Mouse (Mus musculus) intestine, embryonic 16.5 days (tissue): ENCODE data around the gene Tmem129. TPM values are rescaled to one million over a fixed set of nuclear protein-coding genes. Genes with fewer than 3 reads are reported as not detected.
A peak's percentile ranks its signal among the peaks of the same experiment; 100 is the strongest.

ENCODE experiments used
- ATAC-seq: fragments of 200-750 bp; cut with Nextera tagmentation; 2 replicates; pipeline ENCODE4 v1.8.0; 2017; ENCODE audit warnings: moderate TSS enrichment, moderate library complexity
- H3K27ac ChIP-seq: fragments of 300-500 bp; sonication (generic); 2 replicates; pipeline ENCODE4 v1.5.1; 2014; ENCODE audit warnings: mild to moderate bottlenecking, low read length
- H3K27me3 ChIP-seq: fragments of 300-500 bp; sonication (generic); replicated peaks from 2 replicates; pipeline ENCODE4 v1.6.1; 2014; ENCODE audit warnings: low read length, control low read depth, mixed read lengths; ENCODE audit not compliant: control insufficient read depth, insufficient read depth
- H3K36me3 ChIP-seq: fragments of 300-500 bp; sonication (generic); 2 replicates; pipeline ENCODE4 v1.6.1; 2014; ENCODE audit warnings: low read length, control low read depth; ENCODE audit not compliant: control insufficient read depth, insufficient read depth
- H3K4me1 ChIP-seq: fragments of 300-500 bp; sonication (generic); 2 replicates; pipeline ENCODE4 v1.6.1; 2014; ENCODE audit warnings: low read length, control low read depth, mixed read lengths; ENCODE audit not compliant: control insufficient read depth, insufficient read depth
- H3K4me2 ChIP-seq: fragments of 300-500 bp; sonication (generic); 2 replicates; pipeline ENCODE4 v1.6.1; 2014; ENCODE audit warnings: low read depth, low read length, control low read depth
- H3K4me3 ChIP-seq: fragments of 300-500 bp; sonication (generic); 2 replicates; pipeline ENCODE4 v1.5.1; 2014; ENCODE audit warnings: mild to moderate bottlenecking, low read length
- H3K9ac ChIP-seq: fragments of 300-500 bp; sonication (generic); 2 replicates; pipeline ENCODE4 v1.6.1; 2014; ENCODE audit warnings: low read depth, low read length
- H3K9me3 ChIP-seq: fragments of 300-500 bp; sonication (generic); 2 replicates; pipeline ENCODE4 v1.6.1; 2016; ENCODE audit warnings: low read length, control low read depth; ENCODE audit not compliant: control insufficient read depth
- WGBS: fragments of 180-500 bp; shearing (Covaris S2); extraction: QIAGEN DNeasy Blood & Tissue Kit; methylation state at CpG from one replicate; pipeline ENCODE4 v1.1.7; 2014; 5-methylcytosine and 5-hydroxymethylcytosine counted together
- polyA plus RNA-seq: library from polyadenylated mRNA; unstranded; fragments of >200 nt; fragmentation: Nextera tagmentation; extraction: Ambion mirVana; gene quantifications from 2 replicates; pipeline ENCODE4 v1.2.1, GENCODE M21; 2015

Tmem129 gene
- polyA plus RNA-seq, 1 experiment from 2014 or later, result 36.9 TPM

DNA sequence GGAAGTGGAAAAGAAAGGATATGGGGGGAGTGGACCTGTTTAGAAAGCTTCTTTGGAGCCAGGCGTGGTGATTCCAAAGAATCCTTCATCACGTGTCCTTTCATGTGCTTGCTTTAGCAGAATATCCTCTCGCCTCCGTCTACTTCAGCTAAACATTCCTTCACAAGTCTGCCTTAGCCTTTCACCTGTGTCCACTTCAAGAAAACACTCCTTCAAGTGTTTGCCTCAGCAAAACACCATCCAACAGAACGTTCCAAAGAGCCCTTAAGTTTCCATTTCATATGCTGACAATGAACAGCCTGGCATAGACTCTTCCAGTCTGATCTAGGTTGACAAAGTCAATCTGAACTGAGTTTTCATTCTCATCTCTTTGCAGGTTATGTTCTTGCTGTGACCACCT is 20.0 kb upstream of the Tmem129 start:
- no peak overlapping the region for H3K9ac ChIP-seq
- WGBS, result 76% methylated on average over 5 of the region's 5 CpGs
- no peak overlapping the region for H3K4me2 ChIP-seq
- no peak overlapping the region for H3K27ac ChIP-seq
- no peaks in the 10 kb centered on the region for H3K9me3 ChIP-seq
- no peaks in the 10 kb centered on the region for H3K36me3 ChIP-seq
- ATAC-seq, result no peak
- no peaks in the 10 kb centered on the region for H3K4me1 ChIP-seq
- H3K27me3 ChIP-seq, result no peaks in the 10 kb centered on the region
- H3K4me3 ChIP-seq, result no peak overlapping the region

DNA sequence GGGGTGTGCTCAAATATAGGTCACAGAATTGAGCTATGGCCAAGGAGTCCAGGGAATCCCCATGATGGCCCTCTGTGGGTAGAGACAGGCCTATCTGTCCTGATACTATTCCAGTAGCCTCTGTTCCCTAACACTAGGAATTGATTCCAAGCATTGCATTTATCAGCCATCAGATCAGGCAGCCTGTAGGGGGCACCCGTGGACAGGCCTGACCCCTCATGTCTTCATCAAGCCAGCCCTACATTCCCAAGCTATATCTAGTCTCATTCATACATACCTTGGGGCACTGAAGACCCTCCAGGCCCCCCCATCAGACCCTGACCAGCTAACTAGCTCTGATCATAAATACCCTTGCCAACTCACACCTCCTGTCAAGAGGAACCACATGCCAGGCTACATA is 17.7 kb upstream of the Tmem129 start:
- Histone ChIP-seq H3K27me3 (no peaks in the 10 kb centered on the region), H3K9me3 (no peaks in the 10 kb centered on the region), H3K27ac (no peak overlapping the region), H3K9ac (no peak overlapping the region), H3K36me3 (no peaks in the 10 kb centered on the region), H3K4me3 (no peak overlapping the region), H3K4me1 (no peaks in the 10 kb centered on the region), H3K4me2 (no peak overlapping the region)
- 0 out of 2 replicates have a peak, but pooled peaks have one; percentile 34 for ATAC-seq
- WGBS, result 0% methylated on average over 1 of the region's 1 CpGs

DNA sequence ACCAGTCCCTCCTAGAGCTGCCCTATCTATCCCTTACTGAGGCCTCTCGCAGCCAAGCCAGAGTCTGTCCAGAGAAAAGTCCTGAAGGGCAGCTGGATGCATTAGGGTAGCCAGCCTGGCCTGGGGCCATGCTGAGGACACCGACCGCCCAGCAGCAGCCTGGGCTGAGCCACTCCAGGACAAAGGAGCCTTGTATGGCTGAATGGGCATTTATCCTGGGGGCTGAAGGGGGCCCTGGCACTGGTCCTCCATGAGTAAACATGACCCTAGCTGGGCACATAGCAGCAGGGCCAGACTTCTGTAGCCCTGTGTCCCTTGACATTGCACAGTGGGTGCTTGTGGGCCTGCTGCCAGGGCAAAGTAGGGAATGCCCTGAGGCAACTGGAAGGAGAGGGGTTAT is 16.2 kb upstream of the Tmem129 start:
- no peak overlapping the region for H3K9ac ChIP-seq
- no peak overlapping the region for H3K4me3 ChIP-seq
- WGBS, result 81% methylated on average over 3 of the region's 3 CpGs
- ATAC-seq, result peak; percentile 55
- no peaks in the 10 kb centered on the region for H3K27me3 ChIP-seq
- no peaks in the 10 kb centered on the region; the same call in 1 of the 2 replicates for H3K36me3 ChIP-seq
- no peak overlapping the region for H3K4me2 ChIP-seq
- H3K4me1 ChIP-seq, result no peaks in the 10 kb centered on the region
- no peaks in the 10 kb centered on the region for H3K9me3 ChIP-seq
- H3K27ac ChIP-seq, result no peak overlapping the region

DNA sequence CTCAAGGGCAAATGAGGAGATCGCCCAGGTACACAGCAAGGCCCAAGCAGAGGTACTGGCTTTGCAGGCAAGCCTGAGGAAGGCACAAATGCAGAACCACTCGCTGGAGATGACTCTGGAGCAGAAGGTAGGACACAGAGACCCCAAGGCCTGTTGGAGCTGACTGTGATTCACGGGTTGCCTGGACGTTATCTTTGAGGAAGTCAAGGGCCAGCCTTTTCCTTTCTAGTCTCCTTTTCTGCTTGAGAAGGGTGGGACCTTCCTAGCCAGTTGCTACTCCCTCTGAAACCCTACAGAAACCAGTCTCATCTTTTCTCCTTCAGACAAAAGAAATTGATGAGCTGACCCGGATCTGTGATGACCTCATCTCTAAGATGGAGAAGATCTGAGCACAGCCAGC is 13.4 kb upstream of the Tmem129 start:
- H3K4me1 ChIP-seq, result no peaks in the 10 kb centered on the region
- H3K4me2 ChIP-seq, result no peak overlapping the region
- no peak for ATAC-seq
- no peak overlapping the region for H3K27ac ChIP-seq
- H3K27me3 ChIP-seq, result no peaks in the 10 kb centered on the region
- peaks cover 5% of the 10 kb centered on the region for H3K36me3 ChIP-seq
- WGBS, result 77% methylated on average over 5 of the region's 5 CpGs
- H3K4me3 ChIP-seq, result no peak overlapping the region
- no peak overlapping the region for H3K9ac ChIP-seq
- no peaks in the 10 kb centered on the region for H3K9me3 ChIP-seq

DNA sequence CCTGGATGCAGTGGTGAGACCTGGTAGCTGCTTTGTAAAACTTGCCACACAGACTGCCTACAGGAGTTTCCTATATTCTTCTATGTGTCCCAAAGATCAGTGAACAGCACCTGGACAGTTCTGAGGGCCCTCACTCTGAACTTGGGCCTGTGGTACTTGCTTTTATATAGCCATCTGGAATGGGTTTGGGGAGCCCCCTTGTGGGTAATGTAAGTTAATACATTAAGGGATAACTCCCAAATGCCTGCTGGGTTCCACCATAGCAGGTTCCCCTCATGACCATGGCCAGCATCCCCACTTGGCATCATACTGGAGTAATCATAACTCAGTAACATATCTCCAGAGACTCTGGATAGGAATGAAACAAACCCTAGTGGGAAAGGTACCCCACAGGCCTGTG is 10.0 kb upstream of the Tmem129 start:
- no peak overlapping the region for H3K9ac ChIP-seq
- no peak overlapping the region for H3K4me3 ChIP-seq
- no peak overlapping the region for H3K27ac ChIP-seq
- no peak for ATAC-seq
- H3K4me1 ChIP-seq, result no peaks in the 10 kb centered on the region
- H3K27me3 ChIP-seq, result no peaks in the 10 kb centered on the region
- no peaks in the 10 kb centered on the region for H3K9me3 ChIP-seq
- H3K4me2 ChIP-seq, result no peak overlapping the region
- peaks cover 11% of the 10 kb centered on the region for H3K36me3 ChIP-seq

DNA sequence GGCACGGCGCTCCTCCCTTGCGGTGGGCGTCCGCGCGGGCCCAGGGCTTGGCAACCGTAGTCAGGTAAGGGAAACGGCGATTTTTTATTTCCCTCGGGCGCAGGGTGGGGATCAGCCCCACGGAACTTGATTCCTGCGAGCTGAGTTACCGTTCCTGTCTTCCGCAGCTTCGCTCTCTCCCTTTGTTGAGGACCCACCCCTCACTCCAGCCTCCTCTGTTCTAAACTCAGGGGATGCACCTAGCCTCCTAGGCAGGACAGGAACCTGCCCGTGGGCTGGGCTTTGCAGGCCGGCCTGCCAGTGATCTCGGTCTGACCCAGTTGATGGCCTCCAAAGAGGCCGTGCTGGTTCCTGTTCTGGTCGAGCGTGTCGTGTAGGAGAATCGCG is 441 bp upstream of the Tmem129 start:
- peaks cover 27% of the 10 kb centered on the region for H3K4me1 ChIP-seq
- H3K9ac ChIP-seq, result peak overlapping the region; percentile 88
- peaks cover 11% of the 10 kb centered on the region for H3K36me3 ChIP-seq
- H3K27ac ChIP-seq, result peak overlapping the region; percentile 59
- 0% methylated on average over 26 of the region's 26 CpGs for WGBS
- H3K27me3 ChIP-seq, result no peaks in the 10 kb centered on the region
- peak overlapping the region; percentile 65 for H3K4me2 ChIP-seq
- ATAC-seq, result peak; percentile 1; the same call in 1 of the 2 replicates
- H3K4me3 ChIP-seq, result peak overlapping the region; percentile 79
- no peaks in the 10 kb centered on the region for H3K9me3 ChIP-seq

DNA sequence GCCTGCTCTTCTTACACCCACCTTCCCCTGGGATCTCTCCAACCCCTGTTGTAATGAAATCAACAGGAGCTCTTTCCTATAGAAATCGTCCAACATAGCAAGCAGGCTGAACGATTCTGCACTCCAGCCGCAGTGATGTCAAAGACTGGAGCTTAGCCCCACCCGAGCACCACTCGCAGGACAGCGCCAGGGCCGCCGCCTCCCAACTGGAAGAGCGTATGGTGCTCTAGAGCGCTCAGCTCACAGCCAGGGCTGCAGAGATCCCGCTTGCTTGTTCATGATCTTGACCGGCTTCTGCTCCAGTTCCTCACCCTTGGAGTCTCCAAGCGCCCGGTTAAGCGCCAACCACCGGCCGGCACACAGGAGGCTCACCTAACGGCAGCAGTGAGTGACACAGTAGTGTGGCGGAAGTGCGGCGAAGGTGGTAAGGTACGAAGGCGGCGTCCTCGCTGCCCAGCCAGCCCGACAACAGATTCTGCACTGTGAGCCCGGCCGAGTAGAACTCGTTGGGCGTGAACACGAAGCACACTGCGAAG is 897 bp downstream of the Tmem129 start:
- no peaks in the 10 kb centered on the region for H3K9me3 ChIP-seq
- peak overlapping the region; percentile 79 for H3K4me3 ChIP-seq
- H3K4me2 ChIP-seq, result peak overlapping the region; percentile 79
- WGBS, result under 1% methylated on average over 32 of the region's 32 CpGs
- H3K27me3 ChIP-seq, result no peaks in the 10 kb centered on the region
- peaks cover 30% of the 10 kb centered on the region for H3K4me1 ChIP-seq
- peak overlapping the region; percentile 76 for H3K9ac ChIP-seq
- H3K27ac ChIP-seq, result peak overlapping the region; percentile 84
- peaks cover 11% of the 10 kb centered on the region for H3K36me3 ChIP-seq
- ATAC-seq, result peak; percentile 60

DNA sequence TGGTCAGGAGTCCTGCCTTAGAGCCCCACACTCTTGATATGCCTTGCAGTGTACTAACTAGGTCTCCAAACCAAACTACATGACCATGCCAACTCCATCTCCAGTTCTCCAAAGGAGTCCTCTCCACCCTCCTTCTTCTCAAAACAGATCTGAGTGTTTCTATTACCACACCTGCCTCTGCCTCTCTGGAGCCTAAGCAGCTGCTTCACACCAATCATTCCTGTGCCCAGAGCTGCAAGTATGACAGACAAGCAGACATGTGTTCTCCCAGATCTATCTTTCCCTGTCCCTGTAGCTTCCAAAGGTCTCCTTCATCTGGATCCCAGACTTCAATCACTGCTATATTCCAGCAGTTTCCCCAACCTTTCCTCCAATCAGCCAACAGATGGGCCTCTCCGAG is 1.5 kb downstream of the Tmem129 start:
- H3K9ac ChIP-seq, result peak overlapping the region; percentile 76
- H3K27ac ChIP-seq, result peak overlapping the region; percentile 84
- peaks cover 30% of the 10 kb centered on the region for H3K4me1 ChIP-seq
- H3K9me3 ChIP-seq, result no peaks in the 10 kb centered on the region
- peaks cover 11% of the 10 kb centered on the region for H3K36me3 ChIP-seq
- 33% methylated on average over 1 of the region's 1 CpGs for WGBS
- H3K4me3 ChIP-seq, result peak overlapping the region; percentile 79
- peak overlapping the region; percentile 79 for H3K4me2 ChIP-seq
- H3K27me3 ChIP-seq, result no peaks in the 10 kb centered on the region
- ATAC-seq, result no peak

DNA sequence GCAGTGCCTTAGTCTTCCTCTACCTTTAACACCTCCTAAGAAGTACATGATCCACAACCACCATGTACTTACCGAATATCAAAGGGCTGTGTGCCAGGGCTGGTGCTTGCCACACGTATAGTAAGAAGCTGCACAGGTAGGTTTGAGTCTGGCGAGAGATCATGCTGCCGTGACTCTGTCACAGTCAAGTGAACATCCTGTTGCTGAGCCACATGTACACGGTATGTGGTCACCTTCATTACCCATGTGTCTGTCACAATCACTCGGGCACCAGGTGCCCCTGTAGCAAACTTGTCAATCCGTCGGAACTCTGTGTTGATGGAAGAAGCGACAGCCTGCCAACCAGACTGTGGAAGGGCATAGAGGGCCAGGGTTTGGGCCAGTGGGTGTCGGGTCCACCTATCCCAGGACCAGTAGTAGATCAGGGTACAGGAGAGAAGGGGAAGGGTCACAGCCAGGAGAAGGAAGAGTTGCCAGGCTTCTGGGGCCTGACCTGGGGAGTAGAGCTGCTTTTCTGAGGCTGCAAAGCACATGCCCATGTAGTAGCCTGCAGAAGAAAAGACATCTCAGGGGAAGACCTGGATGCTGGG is 2.9 kb downstream of the Tmem129 start:
- WGBS, result 93% methylated on average over 10 of the region's 10 CpGs
- H3K9me3 ChIP-seq, result no peaks in the 10 kb centered on the region
- H3K27me3 ChIP-seq, result no peaks in the 10 kb centered on the region
- peaks cover 38% of the 10 kb centered on the region for H3K4me1 ChIP-seq
- peaks cover 7% of the 10 kb centered on the region for H3K36me3 ChIP-seq
- H3K4me2 ChIP-seq, result no peak overlapping the region
- no peak for ATAC-seq
- H3K27ac ChIP-seq, result no peak overlapping the region
- no peak overlapping the region for H3K4me3 ChIP-seq
- H3K9ac ChIP-seq, result peak overlapping the region; percentile 36; the same call in 1 of the 2 replicates

DNA sequence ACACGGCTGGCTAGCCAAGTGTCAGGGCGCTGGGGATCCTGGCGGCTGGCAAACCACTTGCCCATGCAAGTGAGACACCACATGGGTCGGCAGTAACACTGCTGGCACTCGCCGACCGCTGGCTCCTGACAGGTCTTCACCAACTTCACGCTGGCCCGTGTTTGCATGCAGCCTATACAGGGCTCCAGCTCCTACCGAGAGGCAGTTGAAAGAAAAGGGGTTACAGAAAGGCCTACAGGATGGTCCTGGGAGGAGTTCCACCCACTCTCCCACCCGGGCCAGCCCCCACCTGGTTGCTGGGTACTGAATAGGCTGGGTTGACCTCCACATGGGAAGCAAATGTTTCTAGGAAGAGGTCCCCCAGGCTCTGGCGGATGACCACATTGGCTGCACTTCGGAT is 3.8 kb downstream of the Tmem129 start:
- H3K4me2 ChIP-seq, result no peak overlapping the region
- H3K9ac ChIP-seq, result no peak overlapping the region
- H3K27me3 ChIP-seq, result no peaks in the 10 kb centered on the region
- H3K4me3 ChIP-seq, result no peak overlapping the region
- 96% methylated on average over 13 of the region's 13 CpGs for WGBS
- H3K9me3 ChIP-seq, result no peaks in the 10 kb centered on the region
- no peak for ATAC-seq
- H3K4me1 ChIP-seq, result peaks cover 37% of the 10 kb centered on the region
- H3K36me3 ChIP-seq, result peaks cover 7% of the 10 kb centered on the region
- H3K27ac ChIP-seq, result no peak overlapping the region
